Mouse (Mus musculus) C2C12 (cell line): Measurements from ENCODE around the gene Lrrc25. TPM values are rescaled to one million over a fixed set of nuclear protein-coding genes. Genes with fewer than 3 reads are reported as not detected.

ENCODE experiments used
- H3K27me3 ChIP-seq: one replicate; pipeline ENCODE4 v1.6.1; 2011; ENCODE audit not compliant: control insufficient read depth, insufficient read depth, insufficient read length
- H3K36me3 ChIP-seq: one replicate; pipeline ENCODE4 v1.6.1; 2011; ENCODE audit not compliant: control insufficient read depth, insufficient read depth
- H3K4me3 ChIP-seq: one replicate; pipeline ENCODE4 v1.5.1; 2011; ENCODE audit warnings: mild to moderate bottlenecking, control low read depth; ENCODE audit not compliant: poor library complexity, insufficient read depth, severe bottlenecking
- H3K79me2 ChIP-seq: one replicate; pipeline ENCODE4 v1.6.1; 2011; ENCODE audit not compliant: control insufficient read depth, insufficient read depth
- H3K79me3 ChIP-seq: one replicate; pipeline ENCODE4 v1.6.1; 2011; ENCODE audit warnings: low read depth, control low read depth
- H3ac ChIP-seq: one replicate; pipeline ENCODE3; 2011; ENCODE audit warnings: low read depth; ENCODE audit not compliant: control insufficient read depth, insufficient read length
- CEBPB ChIP-seq: IDR thresholded peaks from one replicate; pipeline ENCODE4 v1.6.1; 2011; ENCODE audit warnings: low read depth, mild to moderate bottlenecking, control low read depth, moderate library complexity
- CTCF ChIP-seq: IDR thresholded peaks from one replicate; pipeline ENCODE4 v1.5.1; 2011; ENCODE audit not compliant: control insufficient read depth, insufficient read depth, insufficient read length
- FOSL1 ChIP-seq: IDR thresholded peaks from one replicate; pipeline ENCODE4 v1.8.0; 2011; ENCODE audit warnings: mild to moderate bottlenecking, low read length; ENCODE audit not compliant: poor library complexity, insufficient read depth, severe bottlenecking
- MAX ChIP-seq: IDR thresholded peaks from one replicate; pipeline ENCODE4 v1.6.1; 2011; ENCODE audit warnings: mild to moderate bottlenecking, control low read depth
- MYOD1 ChIP-seq: IDR thresholded peaks from one replicate; pipeline ENCODE4 v1.6.1; 2011; ENCODE audit warnings: low read depth; ENCODE audit not compliant: control insufficient read depth, insufficient read length
- MYOG ChIP-seq: IDR thresholded peaks from one replicate; pipeline ENCODE4 v1.6.1; 2011; ENCODE audit not compliant: control insufficient read depth, insufficient read length; ENCODE audit errors: extremely low read depth
- USF1 ChIP-seq: IDR thresholded peaks from one replicate; pipeline ENCODE4 v1.6.1; 2011; ENCODE audit warnings: low read depth, mild to moderate bottlenecking, control low read depth, moderate library complexity
- polyA plus RNA-seq: library from polyadenylated mRNA; unstranded; fragments of >200 nt; fragmentation: generic; extraction: Trizol; gene quantifications from one replicate; pipeline ENCODE4 v1.2.1, GENCODE M21; 2012; ENCODE audit warnings: missing spikeins

Lrrc25 gene
- polyA plus RNA-seq, 1 experiment, result not detected

GRCm38 (mm10) chr8:70635527-70635926 lies 19.6 kb downstream of the Lrrc25 start:
- Histone ChIP-seq H3K79me3 (no peaks in the 10 kb centered on the region), H3K36me3 (no peaks in the 10 kb centered on the region), H3K4me3 (no peak overlapping the region), H3K27me3 (no peaks in the 10 kb centered on the region), H3K79me2 (no peaks in the 10 kb centered on the region), H3ac (peak overlapping the region; percentile 21)
- TF ChIP-seq CEBPB, result no peak
- TF ChIP-seq CTCF, result no peak
- TF ChIP-seq MYOD1, result no peak

DNA sequence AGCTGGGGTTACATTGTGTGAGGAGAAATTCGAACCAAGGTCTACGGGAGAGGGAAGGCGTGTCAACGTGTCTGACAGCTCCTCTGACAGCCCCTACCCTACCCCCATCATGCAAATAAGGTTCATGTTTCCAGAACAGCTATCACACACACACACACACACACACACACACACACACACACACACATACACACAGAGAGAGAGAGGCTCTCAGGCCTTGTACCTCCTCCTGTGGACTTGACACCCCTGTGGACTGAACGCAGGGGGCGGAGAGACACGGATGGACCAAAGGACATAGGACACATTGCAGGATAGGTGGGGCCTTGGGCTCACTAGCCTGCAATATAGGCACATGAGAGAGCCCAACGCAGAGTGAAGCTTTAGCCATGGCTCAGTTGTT lies 20.9 kb downstream of the Lrrc25 start:
- Histone ChIP-seq H3K79me3 (no peaks in the 10 kb centered on the region), H3K4me3 (no peak overlapping the region), H3ac (no peak overlapping the region), H3K27me3 (no peaks in the 10 kb centered on the region), H3K36me3 (no peaks in the 10 kb centered on the region), H3K79me2 (no peaks in the 10 kb centered on the region)
- TF ChIP-seq MYOG, result no peak
- TF ChIP-seq CTCF, result no peak
- TF ChIP-seq MAX, result no peak
- TF ChIP-seq CEBPB, result no peak
- TF ChIP-seq FOSL1, result no peak

GRCm38 (mm10) chr8:70638752-70639151 lies 22.8 kb downstream of the Lrrc25 start:
- Histone ChIP-seq H3K36me3 (no peaks in the 10 kb centered on the region), H3K27me3 (no peaks in the 10 kb centered on the region), H3ac (no peak overlapping the region), H3K4me3 (no peak overlapping the region), H3K79me3 (no peaks in the 10 kb centered on the region), H3K79me2 (no peaks in the 10 kb centered on the region)
- TF ChIP-seq USF1, result no peak
- no peak for TF ChIP-seq CEBPB
- TF ChIP-seq CTCF, result no peak
- no peak for TF ChIP-seq FOSL1
- no peak for TF ChIP-seq MAX
- no peak for TF ChIP-seq MYOD1
- no peak for TF ChIP-seq MYOG

GRCm38 (mm10) chr8:70643019-70643418 lies 27.1 kb downstream of the Lrrc25 start:
- H3ac ChIP-seq, result peak overlapping the region; percentile 54
- H3K4me3 ChIP-seq, result no peak overlapping the region
- TF ChIP-seq FOSL1 (peak; percentile 74), USF1 (peak; percentile 59), MAX (peak; percentile 70), MYOD1 (peak; percentile 84), CTCF (no peak), MYOG (no peak)
- H3K79me3 ChIP-seq, result no peaks in the 10 kb centered on the region
- no peaks in the 10 kb centered on the region for H3K27me3 ChIP-seq
- H3K79me2 ChIP-seq, result no peaks in the 10 kb centered on the region
- H3K36me3 ChIP-seq, result no peaks in the 10 kb centered on the region

- H3K4me3 ChIP-seq, result no peak overlapping the region
- no peaks in the 10 kb centered on the region for H3K79me3 ChIP-seq
- no peaks in the 10 kb centered on the region for H3K36me3 ChIP-seq
- no peaks in the 10 kb centered on the region for H3K27me3 ChIP-seq
- no peaks in the 10 kb centered on the region for H3K79me2 ChIP-seq
- no peak for TF ChIP-seq USF1
- no peak for TF ChIP-seq MYOG
- no peak for TF ChIP-seq MYOD1
- no peak overlapping the region for H3ac ChIP-seq
Observed at GRCm38 (mm10) chr8:70644065-70644464, 28.1 kb downstream of the Lrrc25 start.

DNA sequence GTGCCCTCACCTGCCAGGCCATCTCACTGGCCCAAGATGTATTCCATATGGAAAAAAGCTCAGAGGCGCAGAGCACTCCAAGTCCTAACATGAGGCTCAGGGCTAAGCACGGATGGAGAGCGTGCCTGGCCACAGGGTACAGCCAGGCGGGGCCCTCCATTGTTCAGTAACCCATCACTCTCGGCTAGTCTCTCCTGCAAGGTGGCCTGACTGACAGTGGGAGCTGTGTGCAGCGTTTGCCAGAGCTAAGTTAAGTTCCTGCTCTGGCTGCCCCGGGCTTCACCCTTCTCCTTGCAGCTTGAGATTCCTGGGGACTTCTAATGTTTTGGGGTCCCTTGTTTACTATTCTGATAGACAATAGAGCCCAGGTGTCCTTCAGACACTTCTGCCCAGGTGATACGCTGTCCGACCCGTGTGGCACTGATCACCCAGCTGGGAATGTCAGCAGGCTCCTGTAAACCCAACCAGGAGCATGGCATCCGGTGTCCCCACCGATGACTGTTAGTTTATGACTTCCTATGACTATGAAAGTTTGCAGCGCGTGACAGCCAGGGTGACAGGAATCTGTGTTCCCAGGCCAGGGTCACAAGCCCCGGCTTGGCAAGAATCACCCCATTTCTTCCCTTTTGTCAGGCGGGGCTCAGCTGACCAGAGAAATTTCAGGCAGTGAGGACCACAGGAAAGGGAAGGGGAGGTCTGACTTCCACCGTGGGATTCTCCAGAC lies 29.7 kb downstream of the Lrrc25 start:
- Histone ChIP-seq H3K79me3 (no peaks in the 10 kb centered on the region), H3ac (no peak overlapping the region), H3K79me2 (no peaks in the 10 kb centered on the region), H3K36me3 (peaks cover 12% of the 10 kb centered on the region), H3K4me3 (no peak overlapping the region), H3K27me3 (no peaks in the 10 kb centered on the region)
- TF ChIP-seq CTCF (no peak), CEBPB (no peak), FOSL1 (no peak), MYOD1 (no peak), MYOG (no peak), USF1 (no peak), MAX (no peak)
